Mouse (Mus musculus) kidney, adult 9 months (tissue): Measurements from ENCODE around the gene Fam205a3.
"Not testable (repeated sequence)": the region's sequence is repeated elsewhere in the genome, so short reads cannot be mapped to it uniquely, and the experiment has no call there.

ENCODE experiments used
- DNase-seq: peaks from one replicate; pipeline ENCODE4 v3.0.0; 2022

Fam205a3 gene

GRCm38 (mm10) chr4:42318034-42318433, at the start of gene Fam205a3:
Gene Fam205a3, plus strand, starts transcription at chr4:42318334.
- not testable (repeated sequence) for DNase-seq

GRCm38 (mm10) chr4:42293967-42294366, 24.2 kb upstream of the Fam205a3 start, which contains the start of gene Gm21953:
Gene Gm21953, plus strand, starts transcription at chr4:42294267.
- DNase-seq, result not testable (repeated sequence)
